Mouse (Mus musculus): ENCODE measurements around the gene Pde4b. TPM values are rescaled to one million over a fixed set of nuclear protein-coding genes. Genes with fewer than 3 reads are reported as not detected.

Pde4b gene
- polyA plus RNA-seq, 1 experiment from 2014 or later = 44.5 TPM

- DNase-seq (ENCODE audit: low spot score) = no peak
- Histone ChIP-seq H3K4me2 (replicated peaks; ENCODE audit: low read depth, low read length) (no peak overlapping the region), H3K27me3 (replicated peaks; ENCODE audit: insufficient read depth, low read length) (no peaks in the 10 kb centered on the region), H3K9me3 (ENCODE audit: low read length) (no peaks in the 10 kb centered on the region), H3K27ac (ENCODE audit: low read length) (no peak overlapping the region), H3K4me1 (ENCODE audit: insufficient read depth, low read depth, low read length) (no peaks in the 10 kb centered on the region), H3K4me3 (ENCODE audit: low read depth, low read length) (no peak overlapping the region), H3K36me3 (ENCODE audit: insufficient read depth, low read length) (no peaks in the 10 kb centered on the region), H3K9ac (replicated peaks; ENCODE audit: low read depth) (no peak overlapping the region)
- TF ChIP-seq EP300 (IDR thresholded peaks at IDR 0.05) = no peak
- TF ChIP-seq CTCF (IDR thresholded peaks at IDR 0.05) = no peak
- WGBS = 65% methylated on average over 5 of the region's 5 CpGs
- ATAC-seq = no peak
Measured at GRCm38 (mm10) chr4:102443533-102443932, 356.2 kb downstream of the Pde4b start.

DNA sequence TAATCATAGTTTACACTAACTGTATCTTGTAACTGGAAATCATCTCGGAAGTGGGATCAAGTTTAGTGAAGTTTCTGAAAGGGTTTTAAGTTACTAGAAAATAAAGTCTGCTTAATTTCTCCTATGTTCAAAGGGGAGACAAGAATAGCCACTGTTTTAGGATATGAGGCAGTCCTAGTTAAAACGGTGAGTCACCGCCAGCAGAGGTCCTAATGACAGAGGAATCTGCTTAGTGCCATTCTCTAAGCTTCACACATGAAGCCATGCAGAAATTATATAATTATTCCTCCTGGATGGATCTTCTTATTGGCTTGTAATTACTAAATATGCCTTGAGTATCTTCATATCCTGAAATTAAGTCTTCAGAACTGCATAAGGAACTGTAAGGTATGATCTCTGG is 357.2 kb downstream of the Pde4b start:
- Histone ChIP-seq H3K27me3 (replicated peaks; ENCODE audit: insufficient read depth, low read length) (no peaks in the 10 kb centered on the region), H3K27ac (ENCODE audit: low read length) (no peak overlapping the region), H3K9ac (replicated peaks; ENCODE audit: low read depth) (no peak overlapping the region), H3K4me3 (ENCODE audit: low read depth, low read length) (no peak overlapping the region), H3K4me2 (replicated peaks; ENCODE audit: low read depth, low read length) (no peak overlapping the region), H3K9me3 (ENCODE audit: low read length) (no peaks in the 10 kb centered on the region), H3K36me3 (ENCODE audit: insufficient read depth, low read length) (no peaks in the 10 kb centered on the region), H3K4me1 (ENCODE audit: insufficient read depth, low read depth, low read length) (no peaks in the 10 kb centered on the region)
- 71% methylated on average over 3 of the region's 3 CpGs for WGBS
- ATAC-seq (no peak), DNase-seq (ENCODE audit: low spot score) (no peak)
- no peak for TF ChIP-seq CTCF (IDR thresholded peaks at IDR 0.05)
- TF ChIP-seq EP300 (IDR thresholded peaks at IDR 0.05) = no peak

DNA sequence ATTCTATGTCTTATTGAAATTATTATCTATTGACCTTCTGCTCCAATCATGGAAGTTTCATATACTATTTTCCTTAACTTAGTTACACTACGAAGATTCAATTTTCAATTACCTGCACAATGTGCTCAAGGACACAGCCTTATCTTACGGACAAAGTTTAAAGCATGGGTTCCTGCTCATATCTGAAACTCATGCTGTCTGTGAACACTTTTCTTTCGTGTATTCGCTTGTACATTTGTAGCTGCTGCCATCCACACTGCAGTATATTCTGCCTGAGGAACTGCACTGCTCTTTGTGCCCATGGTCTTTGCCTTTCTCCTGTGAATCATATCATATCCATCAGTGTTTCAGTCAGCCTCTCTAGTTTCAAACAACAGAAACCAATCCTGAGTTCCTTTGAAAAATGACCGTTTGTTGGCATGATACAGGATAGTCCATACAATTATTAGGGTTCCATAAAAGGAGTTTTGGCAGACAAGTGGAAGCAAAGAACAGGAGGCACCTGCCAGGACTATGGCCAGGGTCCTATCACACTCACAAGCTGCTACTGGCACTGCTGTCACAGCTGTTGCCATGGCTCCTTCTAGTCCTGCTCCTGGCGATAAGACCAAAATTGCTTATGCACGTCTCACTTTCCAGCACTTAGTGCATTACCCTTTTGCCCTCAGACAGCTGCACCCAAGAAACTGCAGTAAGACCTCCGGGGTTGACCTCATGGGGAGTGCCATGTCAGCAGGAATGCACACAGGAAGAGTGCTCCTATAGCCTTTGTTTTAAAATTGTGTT is 359.0 kb downstream of the Pde4b start:
- Histone ChIP-seq H3K27me3 (replicated peaks; ENCODE audit: insufficient read depth, low read length) (no peaks in the 10 kb centered on the region), H3K27ac (ENCODE audit: low read length) (no peak overlapping the region), H3K9me3 (ENCODE audit: low read length) (no peaks in the 10 kb centered on the region), H3K36me3 (ENCODE audit: insufficient read depth, low read length) (no peaks in the 10 kb centered on the region), H3K9ac (replicated peaks; ENCODE audit: low read depth) (no peak overlapping the region), H3K4me3 (ENCODE audit: low read depth, low read length) (no peak overlapping the region), H3K4me1 (ENCODE audit: insufficient read depth, low read depth, low read length) (no peaks in the 10 kb centered on the region), H3K4me2 (replicated peaks; ENCODE audit: low read depth, low read length) (no peak overlapping the region)
- ATAC-seq = no peak
- WGBS = 63% methylated on average over 8 of the region's 8 CpGs
- TF ChIP-seq EP300 (IDR thresholded peaks at IDR 0.05) (no peak), CTCF (IDR thresholded peaks at IDR 0.05) (no peak)
- no peak for DNase-seq (ENCODE audit: low spot score)

DNA sequence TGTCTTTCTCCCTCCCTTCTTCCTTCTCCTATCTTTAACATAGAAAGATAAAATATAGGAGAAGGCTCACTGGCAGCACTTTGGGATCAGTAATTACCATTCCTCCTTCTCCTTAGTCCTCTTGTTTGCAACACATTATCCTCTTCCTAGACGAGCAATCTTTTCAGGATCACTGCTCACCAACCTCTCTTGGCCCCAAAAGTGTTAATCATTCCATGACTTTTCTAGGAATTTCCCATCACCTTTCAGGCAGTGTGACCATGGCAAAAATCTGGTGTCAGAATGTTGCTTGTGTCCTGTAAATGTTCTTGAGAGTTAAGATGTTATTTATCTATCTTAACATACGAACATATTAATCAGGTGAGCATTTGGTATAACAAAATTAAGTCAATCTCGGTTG is 369.1 kb downstream of the Pde4b start:
- no peaks in the 10 kb centered on the region for H3K4me1 ChIP-seq (ENCODE audit: insufficient read depth, low read depth, low read length)
- WGBS = 64% methylated on average over 3 of the region's 3 CpGs
- no peaks in the 10 kb centered on the region for H3K27me3 ChIP-seq (replicated peaks; ENCODE audit: insufficient read depth, low read length)
- H3K9me3 ChIP-seq (ENCODE audit: low read length) = no peaks in the 10 kb centered on the region
- TF ChIP-seq CTCF (IDR thresholded peaks at IDR 0.05) (no peak), EP300 (IDR thresholded peaks at IDR 0.05) (no peak)
- DNase-seq (ENCODE audit: low spot score) (no peak), ATAC-seq (no peak)
- H3K27ac ChIP-seq (ENCODE audit: low read length) = no peak overlapping the region
- H3K4me3 ChIP-seq (ENCODE audit: low read depth, low read length) = no peak overlapping the region
- no peaks in the 10 kb centered on the region for H3K36me3 ChIP-seq (ENCODE audit: insufficient read depth, low read length)
- H3K9ac ChIP-seq (replicated peaks; ENCODE audit: low read depth) = no peak overlapping the region
- H3K4me2 ChIP-seq (replicated peaks; ENCODE audit: low read depth, low read length) = no peak overlapping the region

GRCm38 (mm10) chr4:102459216-102459999 is 372.1 kb downstream of the Pde4b start:
- H3K4me2 ChIP-seq (replicated peaks; ENCODE audit: low read depth, low read length) = no peak overlapping the region
- peak; percentile 36 for DNase-seq (ENCODE audit: low spot score)
- H3K4me1 ChIP-seq (ENCODE audit: insufficient read depth, low read depth, low read length) = no peaks in the 10 kb centered on the region
- H3K9ac ChIP-seq (replicated peaks; ENCODE audit: low read depth) = no peak overlapping the region
- no peaks in the 10 kb centered on the region for H3K9me3 ChIP-seq (ENCODE audit: low read length)
- whole genome bisulfite sequencing = 33% methylated on average over 5 of the region's 5 CpGs
- no peaks in the 10 kb centered on the region for H3K27me3 ChIP-seq (replicated peaks; ENCODE audit: insufficient read depth, low read length)
- peak; percentile 67; the same call in 1 of the 2 replicates for ATAC-seq
- H3K36me3 ChIP-seq (ENCODE audit: insufficient read depth, low read length) = no peaks in the 10 kb centered on the region
- H3K4me3 ChIP-seq (ENCODE audit: low read depth, low read length) = no peak overlapping the region
- no peak overlapping the region for H3K27ac ChIP-seq (ENCODE audit: low read length)
- TF ChIP-seq EP300 (IDR thresholded peaks at IDR 0.05) (peak; percentile 74), CTCF (IDR thresholded peaks at IDR 0.05) (no peak)

DNA sequence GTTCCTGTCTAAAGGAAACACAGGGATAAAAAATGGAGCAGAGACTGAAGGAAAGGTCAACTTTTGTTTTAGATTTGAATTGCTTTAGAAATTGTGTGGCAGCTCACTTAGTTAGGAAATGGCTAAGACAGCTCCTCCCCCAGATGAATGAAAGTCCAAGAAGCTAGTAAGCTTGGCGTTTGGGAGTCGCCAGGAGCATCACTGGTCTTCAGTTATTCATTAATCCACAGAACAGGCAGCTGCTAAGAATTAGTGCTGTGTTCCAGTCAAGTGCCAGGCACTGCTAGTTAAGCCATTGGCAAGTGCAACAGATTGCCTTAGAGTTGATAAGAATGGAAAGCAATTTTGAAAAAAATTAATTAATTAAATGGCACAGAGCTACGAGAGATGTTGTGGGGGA is 390.8 kb downstream of the Pde4b start:
- DNase-seq (ENCODE audit: low spot score) (no peak), ATAC-seq (no peak)
- Histone ChIP-seq H3K4me1 (ENCODE audit: insufficient read depth, low read depth, low read length) (no peaks in the 10 kb centered on the region), H3K4me2 (replicated peaks; ENCODE audit: low read depth, low read length) (no peak overlapping the region), H3K27ac (ENCODE audit: low read length) (no peak overlapping the region), H3K36me3 (ENCODE audit: insufficient read depth, low read length) (no peaks in the 10 kb centered on the region), H3K27me3 (replicated peaks; ENCODE audit: insufficient read depth, low read length) (no peaks in the 10 kb centered on the region), H3K9me3 (ENCODE audit: low read length) (no peaks in the 10 kb centered on the region), H3K4me3 (ENCODE audit: low read depth, low read length) (no peak overlapping the region), H3K9ac (replicated peaks; ENCODE audit: low read depth) (no peak overlapping the region)
- WGBS = 45% methylated on average over 3 of the region's 3 CpGs
- TF ChIP-seq CTCF (IDR thresholded peaks at IDR 0.05) (no peak), EP300 (IDR thresholded peaks at IDR 0.05) (no peak)

Data from lung, postnatal 0 days (tissue).